Mouse (Mus musculus) liver, adult 2 months (tissue): ENCODE results near the gene Snn. TPM values are rescaled to one million over a fixed set of nuclear protein-coding genes. Genes with fewer than 3 reads are reported as not detected.

Experiments
- DNase-seq: peaks from one replicate; pipeline ENCODE4 v3.0.0-alpha.2; 2011; ENCODE audit warnings: low read depth, low spot score; ENCODE audit errors: extremely low read depth
- H3K27ac ChIP-seq: fragments of 200-500 bp; replicated peaks from 2 replicates; pipeline ENCODE4 v1.5.1; 2012; ENCODE audit warnings: low read depth, mild to moderate bottlenecking, control low read depth, inconsistent platforms, low read length; ENCODE audit not compliant: insufficient read depth
- H3K27me3 ChIP-seq: fragments of 200-500 bp; 2 replicates; pipeline ENCODE4 v1.6.1; 2012; ENCODE audit warnings: mild to moderate bottlenecking, moderate library complexity, low read length, inconsistent platforms; ENCODE audit not compliant: control insufficient read depth, insufficient read depth
- H3K36me3 ChIP-seq: fragments of 200-500 bp; 2 replicates; pipeline ENCODE4 v1.6.1; 2012; ENCODE audit warnings: low read length, inconsistent platforms; ENCODE audit not compliant: control insufficient read depth, insufficient read depth
- H3K4me1 ChIP-seq: fragments of 200-500 bp; 2 replicates; pipeline ENCODE4 v1.6.1; 2011; ENCODE audit warnings: low read length; ENCODE audit not compliant: control insufficient read depth, insufficient read depth
- H3K4me3 ChIP-seq: fragments of 200-500 bp; 2 replicates; pipeline ENCODE4 v1.5.1; 2011; ENCODE audit warnings: low read depth, mild to moderate bottlenecking, control low read depth, low read length, moderate library complexity; ENCODE audit not compliant: insufficient read depth
- H3K79me2 ChIP-seq: fragments of 200-500 bp; 2 replicates; pipeline ENCODE4 v1.6.1; 2012; ENCODE audit warnings: inconsistent platforms, mild to moderate bottlenecking, low read length, moderate library complexity; ENCODE audit not compliant: control insufficient read depth, insufficient read depth
- H3K9ac ChIP-seq: fragments of 200-500 bp; 2 replicates; pipeline ENCODE4 v1.6.1; 2012; ENCODE audit warnings: low read depth, mild to moderate bottlenecking, control low read depth, inconsistent platforms, low read length
- CTCF ChIP-seq: fragments of 200-500 bp; IDR thresholded peaks from 2 replicates; pipeline ENCODE4 v1.5.1; 2011; ENCODE audit warnings: low read depth, low read length, control low read depth
- POLR2A ChIP-seq: fragments of 200-500 bp; IDR thresholded peaks from 2 replicates; pipeline ENCODE4 v1.6.1; 2011; ENCODE audit warnings: low read length, control low read depth; ENCODE audit not compliant: insufficient read depth; ENCODE audit errors: extremely low read depth
- WGBS: fragments of 180-500 bp; shearing (Covaris S2); methylation state at CpG from one replicate; pipeline ENCODE4 v1.1.7; 2018; 5-methylcytosine and 5-hydroxymethylcytosine counted together
- polyA plus RNA-seq: library from polyadenylated mRNA; depleted of rRNA; stranded (reverse); fragments of >200 nt; gene quantifications from 2 replicates; pipeline ENCODE4 v1.2.3, GENCODE M21; 2012
- total RNA-seq: library from RNA; depleted of rRNA; stranded (reverse); fragments of >200 nt; gene quantifications from 2 replicates; pipeline ENCODE4 v1.2.3, GENCODE M21; 2014

Gene Snn
- total and polyA plus RNA-seq, 2 experiments = 1.0 to 2.5 TPM

DNA sequence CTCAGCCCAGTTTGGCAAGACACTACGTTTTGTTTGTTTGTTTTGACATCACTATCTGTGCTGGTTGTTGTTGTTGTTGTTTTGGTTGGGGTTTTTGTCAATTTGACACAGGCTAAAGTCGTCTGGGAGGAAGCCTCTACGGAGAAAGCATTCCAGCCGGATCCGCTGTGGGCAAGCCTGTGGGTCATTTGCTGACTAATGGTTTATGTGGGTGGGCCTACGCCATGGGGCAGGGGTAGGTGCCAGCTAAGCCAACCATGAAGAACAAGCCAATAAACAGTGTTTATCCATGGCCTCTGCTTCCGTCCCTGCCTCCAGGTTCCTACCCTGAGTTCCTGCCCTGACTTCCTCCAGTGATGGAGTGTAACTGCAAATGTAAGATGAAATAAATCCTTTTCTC is 32.5 kb upstream of the Snn start:
- no peak overlapping the region for H3K4me3 ChIP-seq
- H3K9ac ChIP-seq = no peak overlapping the region
- no peak for TF ChIP-seq POLR2A
- TF ChIP-seq CTCF = no peak
- H3K79me2 ChIP-seq = no peaks in the 10 kb centered on the region
- no peak overlapping the region for H3K27ac ChIP-seq
- no peaks in the 10 kb centered on the region for H3K27me3 ChIP-seq
- no peak for DNase-seq
- H3K36me3 ChIP-seq = no peaks in the 10 kb centered on the region
- H3K4me1 ChIP-seq = no peaks in the 10 kb centered on the region
- 93% methylated on average over 7 of the region's 7 CpGs for WGBS

DNA sequence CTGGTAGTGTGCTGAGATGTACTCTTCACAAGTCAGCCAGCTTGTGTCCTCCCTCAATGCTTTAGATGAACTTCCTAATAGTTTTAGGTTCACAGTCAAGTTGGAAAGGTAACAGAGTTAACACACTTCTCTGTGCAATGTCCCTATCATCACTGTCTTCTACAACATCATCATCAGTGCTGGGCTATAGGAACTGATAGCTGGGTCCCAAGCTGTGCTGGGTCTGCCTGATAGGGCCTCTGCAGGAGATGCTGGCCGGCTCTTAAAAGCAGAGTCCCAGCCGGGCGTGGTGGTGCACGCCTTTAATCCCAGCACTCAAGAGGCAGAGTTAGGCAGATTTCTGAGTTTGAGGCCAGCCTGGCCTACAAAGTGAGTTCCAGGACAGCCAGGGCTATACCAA is 29.9 kb upstream of the Snn start:
- Histone ChIP-seq H3K27me3 (no peaks in the 10 kb centered on the region), H3K4me1 (no peaks in the 10 kb centered on the region), H3K79me2 (no peaks in the 10 kb centered on the region), H3K27ac (no peak overlapping the region), H3K9ac (no peak overlapping the region), H3K36me3 (no peaks in the 10 kb centered on the region), H3K4me3 (no peak overlapping the region)
- DNase-seq = no peak
- TF ChIP-seq CTCF = no peak
- WGBS = 94% methylated on average over 4 of the region's 4 CpGs

DNA sequence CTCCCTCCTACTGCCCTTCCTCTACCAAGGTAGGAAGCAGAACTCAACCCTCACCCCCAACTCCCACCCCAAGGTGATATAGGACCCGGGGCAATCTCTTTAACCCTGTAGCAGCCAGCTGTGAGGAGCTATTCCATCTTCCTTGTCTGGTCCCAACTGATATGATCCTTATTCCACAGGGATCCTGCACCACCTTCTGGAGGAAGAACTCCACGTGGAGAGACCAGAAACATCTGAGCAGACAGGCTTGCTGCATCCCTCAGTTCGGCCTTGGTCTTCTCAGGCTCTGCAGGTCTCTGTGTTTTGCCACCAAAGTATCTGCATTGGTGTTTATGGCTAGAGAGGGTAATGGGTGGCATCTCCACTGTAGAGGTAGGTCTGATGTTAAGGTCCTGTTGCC is 29.4 kb upstream of the Snn start:
- Histone ChIP-seq H3K4me1 (no peaks in the 10 kb centered on the region), H3K79me2 (no peaks in the 10 kb centered on the region), H3K9ac (no peak overlapping the region), H3K4me3 (no peak overlapping the region), H3K27me3 (no peaks in the 10 kb centered on the region), H3K36me3 (no peaks in the 10 kb centered on the region), H3K27ac (no peak overlapping the region)
- no peak for DNase-seq
- TF ChIP-seq CTCF = peak; percentile 44; the same call in 1 of the 2 replicates
- no peak for TF ChIP-seq POLR2A
- WGBS = 48% methylated on average over 3 of the region's 3 CpGs

DNA sequence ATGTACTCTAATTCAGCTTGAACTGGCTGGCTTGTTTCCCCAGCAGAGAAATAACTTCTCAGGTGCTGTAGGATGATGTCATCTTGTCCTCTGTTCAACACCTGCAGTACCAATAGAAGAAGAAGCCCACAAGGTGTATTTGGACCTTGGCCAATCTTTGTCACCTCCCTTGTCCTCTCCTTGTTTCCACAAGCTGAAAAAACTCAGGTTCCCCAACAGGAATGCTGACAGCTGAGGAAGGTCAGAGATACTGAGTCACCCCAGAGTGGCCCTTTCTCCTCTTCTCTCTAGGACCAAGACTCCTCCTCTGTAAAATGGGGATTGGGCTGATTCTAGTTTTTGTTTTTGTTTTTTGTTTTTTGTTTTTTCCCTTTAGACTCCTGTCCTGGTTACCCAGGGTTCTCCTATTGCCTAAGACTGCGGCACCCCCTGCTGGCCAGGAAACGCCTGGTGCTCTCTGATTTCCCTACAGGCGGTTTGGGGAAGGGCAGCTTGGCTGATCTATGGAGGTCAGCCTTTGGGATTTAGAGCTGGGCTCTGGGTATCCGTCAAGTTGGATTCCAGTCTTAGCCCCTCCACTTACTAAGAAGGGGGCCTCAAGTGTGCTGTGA is 26.4 kb upstream of the Snn start:
- H3K9ac ChIP-seq = no peak overlapping the region
- TF ChIP-seq CTCF (peak; percentile 100), POLR2A (no peak)
- 0% methylated on average over 4 of the region's 4 CpGs for WGBS
- no peaks in the 10 kb centered on the region for H3K36me3 ChIP-seq
- no peaks in the 10 kb centered on the region for H3K27me3 ChIP-seq
- H3K4me1 ChIP-seq = no peaks in the 10 kb centered on the region
- H3K79me2 ChIP-seq = no peaks in the 10 kb centered on the region
- no peak overlapping the region for H3K27ac ChIP-seq
- DNase-seq = peak; percentile 63
- no peak overlapping the region for H3K4me3 ChIP-seq

GRCm38 (mm10) chr16:11035273-11035672 is 25.5 kb upstream of the Snn start:
- TF ChIP-seq POLR2A = no peak
- no peak for TF ChIP-seq CTCF
- 83% methylated on average over 9 of the region's 9 CpGs for WGBS
- no peak overlapping the region for H3K9ac ChIP-seq
- H3K4me3 ChIP-seq = no peak overlapping the region
- H3K79me2 ChIP-seq = no peaks in the 10 kb centered on the region
- H3K4me1 ChIP-seq = no peaks in the 10 kb centered on the region
- no peaks in the 10 kb centered on the region for H3K27me3 ChIP-seq
- no peaks in the 10 kb centered on the region for H3K36me3 ChIP-seq
- H3K27ac ChIP-seq = no peak overlapping the region
- DNase-seq = no peak

GRCm38 (mm10) chr16:11035790-11036431 is 24.8 kb upstream of the Snn start:
- Histone ChIP-seq H3K4me1 (no peaks in the 10 kb centered on the region), H3K27ac (no peak overlapping the region), H3K9ac (no peak overlapping the region), H3K36me3 (no peaks in the 10 kb centered on the region), H3K27me3 (no peaks in the 10 kb centered on the region), H3K4me3 (no peak overlapping the region), H3K79me2 (no peaks in the 10 kb centered on the region)
- DNase-seq = peak; percentile 18
- 36% methylated on average over 15 of the region's 15 CpGs for WGBS
- TF ChIP-seq POLR2A (no peak), CTCF (peak; percentile 95)
